Mouse (Mus musculus) erythroid progenitor cell, adult 5-6 weeks (primary cell): ENCODE data around the gene Ttc39a. TPM values are rescaled to one million over a fixed set of nuclear protein-coding genes. Genes with fewer than 3 reads are reported as not detected.

Experiments used
- ATAC-seq: replicated peaks from 2 replicates; pipeline ENCODE4 v1.8.0; 2016; ENCODE audit warnings: moderate number of reproducible peaks, mild to moderate bottlenecking, moderate TSS enrichment, inconsistent platforms; ENCODE audit not compliant: poor library complexity, low FRiP score, severe bottlenecking
- total RNA-seq, 2 experiments: library from RNA; stranded (forward) in 1 of 2; stranded (reverse) in 1 of 2; fragments of 150-400 nt in 1 of 2; fragments of 186-747, 209-891 nt in 1 of 2; gene quantifications; 2 replicates each; pipeline versions ENCODE4 v1.2.3 to v1.2.4; 2015 to 2017; ENCODE audit warnings: low replicate concordance in 2 of 2

The Ttc39a gene
- total RNA-seq, 2 experiments from 2014 or later, result 5.0 to 29.2 TPM

DNA sequence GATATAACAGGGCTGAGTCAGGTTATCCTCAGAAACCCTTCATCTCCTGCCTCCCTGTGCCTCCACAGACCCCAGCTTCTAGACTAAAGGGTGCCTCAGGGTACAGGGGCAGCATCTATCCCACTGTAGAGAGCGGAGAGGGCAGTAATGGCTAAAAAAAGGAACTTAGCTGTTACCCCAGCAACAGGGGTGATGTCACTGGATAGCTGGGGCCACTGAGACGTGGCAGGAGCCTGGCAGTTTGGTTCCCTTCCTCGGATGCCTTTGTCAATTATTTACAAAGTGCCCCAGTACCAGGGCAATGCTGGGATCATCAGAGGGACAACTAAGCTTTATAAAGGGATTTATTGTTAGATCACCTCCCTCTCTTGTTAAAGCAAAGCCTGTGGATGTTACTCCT lies 12.6 kb downstream of the Ttc39a start:
- no peak for ATAC-seq

DNA sequence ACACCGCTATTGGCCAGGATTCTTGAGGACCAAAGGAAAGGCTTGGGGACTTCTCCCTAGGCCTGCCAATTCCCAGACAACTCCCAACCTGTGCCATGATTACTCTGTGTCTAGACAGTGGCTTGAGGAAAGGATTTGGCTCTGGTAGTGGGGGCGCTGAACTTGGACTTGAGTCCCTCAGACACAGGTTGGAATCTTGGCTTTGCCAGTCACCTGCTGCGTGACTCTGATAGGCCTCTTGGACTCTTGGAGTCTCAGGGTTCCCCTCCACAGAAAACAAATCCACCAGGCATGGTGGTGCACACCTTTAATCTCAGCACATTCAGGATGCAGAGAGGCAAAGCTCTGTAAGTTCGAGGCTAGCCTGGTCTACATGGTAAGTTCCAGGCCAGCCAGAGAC lies 13.1 kb downstream of the Ttc39a start:
- no peak for ATAC-seq

DNA sequence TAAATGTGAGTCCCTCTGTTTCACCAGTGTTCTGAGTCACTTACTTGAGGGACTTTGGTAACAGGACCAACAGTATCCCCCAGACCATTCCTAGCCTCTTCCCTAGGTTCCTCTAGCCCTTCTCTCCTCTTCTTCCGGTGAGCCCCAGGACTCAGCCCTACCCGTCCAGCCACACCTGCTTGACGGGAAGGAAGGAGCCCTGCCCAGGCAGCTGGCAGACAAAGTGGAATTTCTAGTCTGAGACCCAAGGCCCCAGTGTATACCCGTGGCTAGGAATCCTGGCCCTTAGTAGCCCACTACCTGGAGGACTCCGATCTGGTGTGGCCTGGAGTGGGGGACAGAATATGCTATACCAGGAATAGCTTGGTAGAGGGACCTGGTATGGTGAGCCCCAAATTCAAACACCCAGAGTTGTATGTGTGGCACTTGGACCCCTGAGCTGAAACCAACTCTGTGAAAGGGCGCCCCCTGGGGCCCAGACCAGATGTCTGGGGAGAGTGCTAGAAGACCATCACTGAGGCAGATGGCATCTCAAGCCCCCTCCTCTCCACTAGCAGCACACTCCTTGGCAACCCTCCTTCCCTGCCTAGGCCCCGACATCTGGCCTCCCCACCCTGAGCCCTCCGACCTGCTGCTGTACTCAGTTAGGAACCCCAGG lies 13.8 kb downstream of the Ttc39a start:
- no peak for ATAC-seq

DNA sequence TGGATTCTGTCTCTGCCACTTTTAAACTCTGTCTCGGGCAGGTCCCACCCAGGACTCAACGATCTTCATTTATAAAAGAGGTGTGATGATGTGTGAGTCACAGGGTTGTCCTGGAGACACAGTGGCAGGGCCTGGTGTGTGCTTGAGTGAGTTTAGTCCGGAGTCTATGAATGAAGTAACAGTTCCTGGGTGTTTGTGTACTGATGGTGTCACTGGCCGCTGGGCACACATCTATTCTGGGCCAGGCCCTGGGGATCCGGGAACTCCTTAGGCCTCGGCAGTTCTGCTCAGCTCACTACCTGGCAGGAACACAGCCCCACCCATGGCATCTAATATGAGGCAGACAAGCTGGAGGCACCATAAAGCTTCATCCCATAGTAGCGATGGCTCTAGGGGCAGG lies 15.2 kb downstream of the Ttc39a start:
- ATAC-seq, result no peak

DNA sequence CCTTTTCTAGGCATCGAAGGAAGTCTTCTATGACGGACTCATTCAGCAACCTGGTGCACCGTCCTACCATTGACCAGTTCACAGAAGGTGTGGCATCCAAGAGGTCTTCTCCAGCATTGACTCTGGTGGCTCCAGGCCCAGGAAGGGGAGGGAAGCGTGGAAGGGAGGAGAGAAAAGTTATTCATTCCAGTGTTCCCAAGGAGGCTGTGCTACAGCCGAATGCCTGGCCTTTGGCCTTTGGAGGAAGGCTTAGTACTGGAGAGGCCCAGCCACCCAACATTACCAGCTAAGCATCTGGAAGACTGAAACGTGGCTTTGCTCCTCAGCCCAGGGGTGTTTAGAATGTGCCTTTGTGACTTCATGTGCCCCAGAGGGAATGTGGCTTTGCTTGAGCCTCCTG lies 16.0 kb downstream of the Ttc39a start:
- no peak for ATAC-seq

DNA sequence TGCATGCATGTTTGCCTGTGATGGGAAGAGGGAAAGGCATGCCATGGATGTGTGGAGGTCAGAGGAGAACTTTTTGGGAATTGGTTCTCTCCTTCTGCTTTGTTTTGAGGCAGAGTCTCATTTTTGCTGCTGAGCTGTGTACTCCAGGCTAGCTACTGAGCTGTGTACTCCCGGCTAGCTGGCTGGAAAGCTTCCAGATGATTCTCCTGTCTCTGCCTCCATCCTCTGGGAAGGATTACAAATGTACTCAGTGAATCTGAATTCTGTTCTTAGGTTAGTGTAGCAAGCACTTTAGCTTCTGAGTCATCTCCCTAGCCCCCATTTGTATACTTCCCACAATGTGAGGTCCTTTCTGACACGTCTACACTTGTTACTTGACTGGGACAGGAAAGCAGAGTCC lies 17.0 kb downstream of the Ttc39a start:
- no peak for ATAC-seq

DNA sequence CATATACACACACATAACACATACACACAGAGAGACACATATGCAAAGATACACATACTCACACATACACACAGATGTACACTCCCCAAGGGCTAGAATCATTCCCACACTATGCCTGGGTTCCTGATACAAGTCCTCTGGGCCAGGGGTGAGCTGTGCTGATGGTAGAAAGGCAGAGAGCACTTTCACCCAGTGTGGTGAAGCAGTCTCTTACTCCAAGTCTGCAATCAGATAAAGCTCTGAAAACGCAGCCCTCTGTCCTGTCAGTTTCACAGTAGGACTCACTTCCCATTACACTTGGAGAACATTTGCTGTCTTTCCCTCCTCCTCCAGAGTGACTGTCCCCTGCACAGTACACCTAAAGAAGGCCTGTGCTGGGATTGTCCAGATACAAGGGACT lies 20.6 kb downstream of the Ttc39a start:
- ATAC-seq, result no peak

DNA sequence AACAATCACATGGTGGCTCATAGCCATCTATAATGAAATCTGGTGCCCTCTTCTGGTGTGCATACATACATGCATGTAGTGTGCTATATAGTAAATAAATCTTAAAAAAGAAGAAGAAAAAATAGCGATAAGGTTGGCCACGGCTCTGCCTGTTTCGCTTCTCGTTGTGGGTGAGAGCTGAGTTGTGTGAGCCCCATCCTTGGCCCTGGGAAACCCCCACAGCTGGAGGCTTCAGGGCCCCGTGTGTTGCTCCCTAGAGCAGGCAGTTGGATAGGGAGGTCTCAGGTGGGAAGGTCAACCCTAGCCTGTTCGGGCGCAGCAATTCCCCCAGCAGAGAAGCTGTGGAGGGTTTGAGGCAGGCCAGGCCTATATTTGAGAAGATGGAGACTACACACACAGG lies 23.8 kb downstream of the Ttc39a start:
- no peak for ATAC-seq

DNA sequence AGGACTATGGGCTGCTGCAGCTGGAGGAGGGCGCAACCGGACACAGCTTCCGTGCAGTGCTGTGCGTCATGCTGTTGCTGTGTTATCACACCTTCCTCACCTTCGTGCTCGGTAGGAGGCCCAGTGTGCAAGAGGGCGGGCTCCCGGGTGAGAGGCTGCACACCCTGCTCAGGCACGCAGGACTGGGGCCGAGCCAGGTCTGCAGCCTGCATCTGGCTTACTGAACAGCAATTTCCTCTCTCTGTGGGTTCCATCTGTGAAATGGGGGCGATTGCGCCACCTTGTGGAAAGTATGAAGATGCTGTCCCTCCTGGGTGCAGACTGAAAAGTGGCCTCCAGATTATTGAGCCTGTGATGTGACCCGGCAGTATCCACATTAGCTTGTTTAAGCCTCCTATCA lies 24.4 kb downstream of the Ttc39a start:
- peak; percentile 74 for ATAC-seq

DNA sequence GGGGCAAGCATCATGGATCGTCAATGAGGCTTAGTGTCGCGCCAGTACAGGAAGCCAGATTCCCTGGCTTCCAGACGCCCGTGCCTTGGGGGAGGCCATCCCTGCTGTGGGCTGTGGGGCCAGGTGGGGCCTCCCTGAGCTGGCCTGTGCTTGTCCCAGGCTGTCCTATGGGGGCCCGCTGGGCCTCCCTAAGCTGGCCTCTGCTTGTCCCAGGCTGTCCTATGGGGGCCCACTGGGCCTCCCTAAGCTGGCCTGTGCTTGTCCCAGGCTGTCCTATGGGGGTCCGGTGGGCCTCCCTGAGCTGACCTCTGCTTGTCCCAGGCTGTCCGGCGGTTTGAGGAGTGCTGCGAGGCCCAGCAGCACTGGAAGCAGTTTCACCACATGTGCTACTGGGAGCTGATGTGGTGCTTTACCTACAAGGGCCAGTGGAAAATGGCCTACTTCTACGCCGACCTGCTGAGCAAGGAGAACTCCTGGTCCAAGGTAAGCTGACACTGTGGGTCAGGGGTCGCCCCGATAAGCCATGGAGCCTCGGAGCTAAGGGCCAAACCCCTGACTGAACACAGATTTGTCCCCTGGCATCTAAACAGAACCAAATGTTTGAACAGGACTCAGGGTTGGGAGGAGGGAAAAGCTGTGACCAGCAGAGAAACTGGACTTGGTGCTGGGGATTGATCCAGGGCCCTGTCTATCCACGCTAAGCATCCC lies 26.4 kb downstream of the Ttc39a start:
- 0 out of 2 replicates have a peak, but pooled peaks have one; percentile 5 for ATAC-seq

DNA sequence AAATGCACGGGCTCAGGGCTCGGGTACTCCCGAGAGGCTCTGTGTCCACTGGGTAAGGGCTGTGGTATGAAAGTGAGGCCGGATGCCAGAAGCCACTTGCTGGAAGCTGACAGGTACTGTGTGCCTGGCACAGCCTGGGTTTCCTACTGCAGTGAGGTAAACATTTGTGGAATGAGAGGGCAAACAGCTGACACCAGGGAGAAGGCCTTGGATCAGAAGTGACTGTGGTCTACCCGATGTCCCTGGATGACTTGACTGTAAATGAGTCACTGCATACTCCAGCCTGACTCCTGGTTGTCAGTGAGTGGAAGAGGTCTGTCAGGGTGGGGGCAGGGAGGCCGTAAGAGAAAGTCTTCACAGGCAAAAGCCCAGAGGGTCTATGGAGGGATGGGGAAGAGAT lies 27.2 kb downstream of the Ttc39a start:
- no peak for ATAC-seq

DNA sequence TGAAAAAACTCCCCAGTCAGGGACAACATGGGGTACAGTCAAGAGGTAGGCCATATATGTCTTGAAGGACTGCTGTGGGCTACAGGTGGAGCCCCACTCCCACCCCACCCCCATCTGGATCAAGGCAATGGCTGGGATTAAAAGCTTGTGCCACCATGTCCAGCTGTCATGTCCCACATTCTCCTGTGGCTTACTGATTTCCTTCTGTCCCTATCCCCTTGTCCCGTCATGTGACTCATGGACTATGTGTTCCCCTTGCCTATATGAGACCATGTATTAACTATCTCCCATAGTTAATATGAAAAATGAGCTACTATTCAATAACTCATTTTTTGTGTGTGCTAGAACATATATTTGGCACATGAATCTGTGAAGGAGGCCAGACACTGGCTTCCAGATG lies 27.8 kb downstream of the Ttc39a start:
- ATAC-seq, result no peak

DNA sequence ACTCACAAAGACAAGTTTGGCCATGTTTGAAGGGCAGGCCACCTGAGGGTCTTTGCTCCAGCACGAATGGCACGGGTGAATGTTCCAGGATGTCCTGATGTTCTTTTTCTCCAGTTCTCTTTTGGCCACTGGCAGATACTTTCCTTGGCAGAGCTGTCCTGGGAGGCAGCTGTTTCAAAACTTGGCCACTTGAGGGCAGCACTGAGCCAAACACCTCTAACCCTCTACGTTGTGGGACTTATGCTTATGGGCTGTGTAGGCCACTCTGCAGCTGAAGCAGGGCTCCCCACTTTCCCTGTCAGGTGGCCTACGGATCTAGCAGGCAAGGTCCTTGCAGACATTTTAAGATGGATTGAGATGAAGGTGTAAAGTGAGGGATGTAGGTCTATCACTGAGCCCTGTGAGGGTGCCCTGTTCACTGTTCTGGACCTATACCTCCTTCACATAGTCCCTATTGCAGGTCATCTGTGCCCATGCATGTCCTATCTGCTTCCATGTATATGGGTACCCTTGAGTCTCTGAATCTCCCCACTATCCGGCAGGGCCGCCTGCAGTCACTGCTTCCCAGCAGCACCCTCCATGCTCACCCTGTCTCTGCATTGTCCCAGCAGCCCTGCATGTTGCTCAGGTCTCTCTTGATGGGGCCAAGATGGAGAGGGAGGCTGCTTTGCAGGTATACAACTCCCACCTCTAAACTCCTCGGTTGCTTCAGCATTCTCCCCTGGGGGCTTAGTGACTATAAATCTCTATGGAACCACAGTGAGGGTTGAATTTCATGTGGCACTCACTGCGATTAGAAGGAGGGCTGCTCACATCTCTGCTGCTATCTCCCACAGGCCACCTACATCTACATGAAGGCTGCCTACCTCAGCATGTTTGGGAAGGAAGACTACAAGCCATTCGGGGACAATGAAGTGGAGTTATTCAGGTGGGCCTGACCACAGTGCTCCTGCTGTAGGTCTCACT lies 31.8 kb downstream of the Ttc39a start:
- ATAC-seq, result peak; percentile 56

DNA sequence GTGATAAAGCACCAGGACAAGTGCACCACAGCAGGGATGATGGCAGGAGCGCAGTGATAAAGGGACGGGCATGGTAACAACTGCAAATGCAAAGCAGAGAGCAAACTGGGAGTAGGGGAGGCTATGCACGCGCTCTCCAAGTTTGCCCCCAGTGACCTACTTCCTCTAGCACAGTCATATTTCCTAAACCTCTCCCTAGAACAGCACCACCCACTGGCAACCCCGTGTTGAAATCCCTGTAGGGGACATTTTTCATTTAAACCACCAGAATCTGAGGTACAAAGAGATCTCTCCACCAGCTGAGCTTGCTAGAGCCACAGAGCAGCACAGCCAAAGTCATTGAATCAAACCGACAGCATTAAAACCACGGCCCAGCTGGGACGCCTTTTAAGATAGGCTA lies 32.7 kb downstream of the Ttc39a start:
- ATAC-seq, result peak; percentile 11; the same call in 1 of the 2 replicates

DNA sequence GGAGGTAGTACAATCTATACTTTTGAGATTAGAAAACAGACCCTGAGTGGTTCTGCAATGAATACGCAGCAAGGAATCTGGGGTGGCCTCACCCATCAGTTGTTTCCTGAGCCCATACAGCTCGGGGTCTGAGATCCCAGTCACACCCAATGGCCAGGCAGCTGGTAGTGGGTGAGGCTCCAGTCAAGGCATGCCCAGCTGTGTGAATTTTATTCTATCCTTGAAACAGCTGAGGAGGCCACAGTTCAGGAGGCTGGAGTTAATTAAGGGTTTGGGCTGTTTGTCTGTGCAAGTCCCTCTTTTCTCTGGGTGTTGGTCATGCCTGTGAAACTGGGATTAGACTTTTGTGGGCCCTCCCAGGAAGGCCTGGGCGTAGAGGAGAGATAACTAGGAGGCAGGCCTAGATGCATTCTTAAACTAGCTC lies 33.4 kb downstream of the Ttc39a start:
- peak; percentile 79 for ATAC-seq

DNA sequence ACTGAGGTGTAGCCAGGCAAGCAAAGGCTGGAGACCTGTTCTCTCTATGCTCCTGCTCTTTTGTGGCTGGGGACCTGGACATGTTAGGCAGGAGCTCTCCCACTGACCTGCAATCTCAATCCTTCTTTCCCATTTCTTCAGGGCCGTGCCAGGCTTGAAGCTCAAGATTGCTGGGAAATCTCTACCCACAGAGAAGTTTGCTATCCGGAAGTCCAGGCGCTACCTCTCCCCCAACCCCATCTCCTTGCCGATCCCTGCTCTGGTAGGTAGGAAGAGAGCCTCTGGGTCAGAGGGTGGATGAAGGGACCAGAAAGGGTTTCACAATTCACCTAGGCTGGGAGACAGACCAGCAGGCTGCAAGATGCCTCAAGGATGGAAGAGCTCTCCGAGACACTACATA lies 34.0 kb downstream of the Ttc39a start:
- no peak for ATAC-seq

DNA sequence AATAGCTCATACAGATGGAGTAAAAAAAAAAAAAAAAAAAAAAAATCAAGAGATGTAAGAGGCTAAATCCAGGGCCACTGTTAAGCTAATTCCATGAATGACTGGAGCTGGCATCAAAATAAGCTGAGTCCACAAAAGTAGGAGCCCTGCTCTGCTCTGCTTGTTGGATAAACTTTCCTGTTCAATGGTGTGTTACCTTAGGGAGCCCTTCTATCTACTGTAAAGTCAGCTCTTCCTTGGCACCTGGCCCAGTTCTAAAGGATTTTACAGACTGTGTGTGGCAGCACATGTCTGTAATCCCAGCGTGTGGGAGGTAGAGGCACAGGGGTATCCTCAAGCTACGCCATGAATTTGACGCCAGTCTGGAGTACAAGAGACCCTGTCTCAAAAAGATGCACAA lies 34.6 kb downstream of the Ttc39a start:
- no peak for ATAC-seq

DNA sequence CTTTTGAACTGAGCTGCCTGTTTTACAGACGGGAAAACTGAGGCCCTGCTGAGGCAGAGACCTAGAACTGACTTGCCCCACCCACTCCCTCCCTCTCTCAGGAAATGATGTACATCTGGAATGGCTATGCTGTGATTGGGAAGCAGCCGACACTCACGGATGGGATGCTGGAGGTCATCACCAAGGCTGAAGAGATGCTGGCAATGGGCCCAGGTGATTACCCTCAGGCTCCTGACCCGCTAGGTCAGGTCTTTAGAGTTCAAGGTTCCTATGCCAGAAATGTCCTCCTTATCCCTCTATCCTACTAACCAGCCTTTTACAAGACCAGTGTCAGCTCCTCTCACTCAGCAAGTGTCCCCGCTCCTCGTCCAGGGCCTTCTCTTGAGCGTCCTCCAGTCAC lies 35.7 kb downstream of the Ttc39a start:
- no peak for ATAC-seq

DNA sequence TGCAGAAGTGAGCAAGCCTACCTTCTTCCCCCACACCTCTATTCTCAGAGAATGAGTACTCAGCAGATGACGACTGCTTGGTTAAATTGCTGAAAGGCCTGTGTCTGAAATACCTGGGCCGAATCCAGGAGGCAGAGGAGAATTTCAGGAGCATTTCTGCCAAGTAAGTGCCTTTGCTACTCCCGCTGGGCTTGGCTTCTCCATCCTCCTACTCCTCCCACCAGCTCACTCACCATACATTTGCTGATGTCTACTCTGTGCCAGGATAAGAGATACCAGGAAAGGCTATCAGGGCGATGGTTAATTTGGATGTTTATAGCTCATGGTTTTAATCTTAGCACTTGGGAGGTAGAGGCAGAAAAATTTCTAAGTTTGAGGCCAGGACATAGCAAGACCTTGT lies 36.2 kb downstream of the Ttc39a start:
- ATAC-seq, result no peak

DNA sequence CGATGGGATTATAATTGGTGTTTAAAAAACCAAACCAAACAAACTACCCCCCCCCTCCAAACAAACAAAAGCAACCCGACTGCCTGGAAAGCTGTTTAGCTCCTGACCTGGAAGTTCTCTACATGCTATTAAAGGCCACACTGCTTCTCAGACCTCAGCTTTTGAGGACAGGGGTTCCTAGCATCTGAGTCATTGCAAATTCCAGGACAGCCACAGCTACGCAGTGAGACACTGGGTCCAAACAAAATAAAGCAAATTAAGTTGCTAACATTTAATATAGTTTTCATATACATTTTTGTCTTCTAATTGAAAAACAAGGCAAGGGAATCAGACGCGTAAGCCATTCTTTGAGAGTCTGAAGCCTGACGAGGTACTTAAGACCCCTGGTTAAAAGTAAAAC lies 38.0 kb downstream of the Ttc39a start:
- ATAC-seq, result no peak

DNA sequence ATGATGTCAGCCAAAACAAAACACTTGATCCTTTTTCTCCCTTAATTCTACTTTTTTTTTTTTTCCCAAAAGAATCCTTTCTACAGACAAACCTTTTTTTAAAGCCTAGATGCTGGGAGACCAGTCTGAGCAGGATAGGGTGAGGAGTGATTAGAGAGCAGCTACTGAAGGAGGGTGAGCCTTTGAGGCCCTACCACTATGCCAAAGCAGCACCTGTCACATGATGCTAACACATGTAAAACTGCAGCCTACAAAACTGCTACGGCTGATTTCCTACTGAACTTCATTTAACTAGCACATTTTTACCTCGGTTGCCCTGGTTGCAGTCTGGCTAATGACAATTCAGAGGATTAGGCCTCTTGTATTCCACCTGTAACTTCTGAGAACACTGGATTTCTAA lies 38.5 kb downstream of the Ttc39a start:
- peak; percentile 42 for ATAC-seq
